Mouse (Mus musculus): ENCODE results near the gene Serp2.

GRCm38 (mm10) chr14:76592090-76592489, 35.4 kb upstream of the Serp2 start:
- TF ChIP-seq CTCF (IDR thresholded peaks at IDR 0.05; ENCODE audit: low read depth, low read length) (no peak), EP300 (IDR thresholded peaks at IDR 0.05; ENCODE audit: insufficient read depth, low read depth, low read length) (no peak)
